Mouse (Mus musculus) embryo, embryonic 10 days (tissue): Measurements from ENCODE around the gene Gm21776.
"Not testable (repeated sequence)": the region's sequence is repeated elsewhere in the genome, so short reads cannot be mapped to it uniquely, and the experiment has no call there.

Source experiments
- DNase-seq: peaks from one replicate; pipeline ENCODE4 v3.0.0-alpha.2; 2015; ENCODE audit warnings: low spot score

The Gm21776 gene

DNA sequence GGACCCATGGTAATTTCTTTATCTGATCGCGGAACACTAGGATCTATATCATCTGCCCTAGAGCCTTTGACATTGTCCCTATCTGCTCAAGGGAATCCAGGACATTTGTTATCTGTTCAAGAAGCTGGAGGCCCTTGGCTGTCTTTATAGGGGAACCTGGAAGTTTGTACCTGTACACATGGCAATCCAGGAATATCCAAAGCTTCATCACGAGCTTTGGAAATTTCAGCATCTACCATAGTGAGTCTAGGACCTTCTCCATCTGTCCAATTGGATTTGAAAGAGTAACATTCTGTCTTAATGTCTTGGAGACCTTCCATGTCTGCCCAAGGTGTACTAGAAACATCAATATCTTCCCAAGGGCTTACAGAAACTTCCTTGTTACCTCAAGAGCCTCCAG, at the start of gene Gm21776:
TSS of gene Gm21776 (plus strand) at position 301 of the 400 bp plus-strand sequence.
- DNase-seq, result not testable (repeated sequence)
